Mouse (Mus musculus) monocyte, adult 5-6 weeks (primary cell): ENCODE results near the gene Faf2. TPM values are rescaled to one million over a fixed set of nuclear protein-coding genes. Genes with fewer than 3 reads are reported as not detected.
"Not testable (repeated sequence)": the region's sequence is repeated elsewhere in the genome, so short reads cannot be mapped to it uniquely, and the experiment has no call there.

Source experiments
- ATAC-seq: fragments of 153-309, 156-312 bp; replicated peaks from 2 replicates; pipeline ENCODE4 v1.8.0; 2017; ENCODE audit warnings: mild to moderate bottlenecking; ENCODE audit not compliant: low TSS enrichment, insufficient number of reproducible peaks, severe bottlenecking, poor library complexity, low FRiP score
- total RNA-seq: library from RNA; stranded (forward); fragments of 200-1000, 200-491, 200-594 nt; gene quantifications from 3 replicates; pipeline ENCODE4 v1.2.3, GENCODE M21; 2017

Faf2 gene
- total RNA-seq, 1 experiment from 2014 or later, result 38.3 TPM

DNA sequence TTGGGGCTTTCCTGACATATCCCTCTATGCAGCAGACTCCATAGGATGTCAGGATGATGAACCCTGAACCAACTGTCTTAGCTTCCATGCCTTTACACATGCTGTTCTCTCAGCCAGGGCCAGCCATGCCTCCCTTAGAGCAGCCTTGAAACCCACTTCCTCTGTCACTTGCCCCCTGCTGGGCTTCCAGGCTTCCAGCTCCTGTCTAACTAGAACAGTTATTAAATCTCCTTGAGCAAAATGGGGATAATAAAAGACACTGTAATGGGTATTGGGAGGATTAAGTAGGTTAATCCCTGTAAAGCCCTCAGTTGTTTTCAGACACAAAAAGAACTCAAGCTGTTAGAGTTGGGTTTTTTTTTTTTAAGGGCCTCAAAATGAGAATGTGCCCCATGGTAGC lies 18.1 kb upstream of the Faf2 start:
- no peak for ATAC-seq

- ATAC-seq, result no peak
These were observed 17.4 kb upstream of the Faf2 start for GRCm38 (mm10) chr13:54604221-54604620.

DNA sequence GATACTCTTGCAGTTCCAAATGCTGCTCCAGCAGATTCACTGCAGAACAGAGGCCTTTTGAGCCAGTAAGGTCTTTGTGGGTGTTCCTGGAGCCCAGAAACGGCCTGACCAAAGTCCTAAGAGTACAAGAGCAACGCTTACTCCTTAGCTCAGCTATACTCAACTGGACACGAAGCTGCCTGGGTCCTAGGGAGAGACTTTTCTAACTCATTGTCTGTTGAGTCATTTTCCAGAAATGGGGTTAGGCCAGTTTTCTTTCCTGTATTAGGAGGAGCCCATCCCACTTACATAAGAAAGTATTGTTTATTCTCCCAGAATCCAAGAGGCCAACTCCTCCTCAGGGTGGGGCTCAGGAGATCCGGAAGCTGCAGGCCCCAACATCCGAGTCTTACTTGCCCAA lies 16.2 kb upstream of the Faf2 start:
- ATAC-seq, result no peak

GRCm38 (mm10) chr13:54607204-54607603 lies 14.4 kb upstream of the Faf2 start:
- no peak for ATAC-seq

DNA sequence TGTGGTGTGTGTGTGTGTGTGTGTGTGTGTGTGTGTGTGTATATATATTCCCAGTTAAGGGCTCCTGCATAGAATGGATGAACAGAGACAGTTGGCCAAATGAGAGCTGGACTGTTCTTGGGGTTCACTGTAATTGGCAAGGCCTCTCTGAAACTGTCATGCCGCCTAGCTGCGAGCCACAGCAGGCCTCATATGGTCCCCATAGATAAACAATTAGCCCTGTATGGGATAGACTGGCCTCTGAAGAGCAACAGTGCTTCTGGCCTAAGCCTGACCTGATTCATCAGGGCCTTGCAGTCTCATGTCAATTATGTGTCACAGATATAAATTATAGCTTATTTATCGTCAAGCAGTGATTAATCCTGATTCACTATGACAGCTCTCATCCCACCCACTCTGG lies 13.6 kb upstream of the Faf2 start:
- no peak for ATAC-seq

DNA sequence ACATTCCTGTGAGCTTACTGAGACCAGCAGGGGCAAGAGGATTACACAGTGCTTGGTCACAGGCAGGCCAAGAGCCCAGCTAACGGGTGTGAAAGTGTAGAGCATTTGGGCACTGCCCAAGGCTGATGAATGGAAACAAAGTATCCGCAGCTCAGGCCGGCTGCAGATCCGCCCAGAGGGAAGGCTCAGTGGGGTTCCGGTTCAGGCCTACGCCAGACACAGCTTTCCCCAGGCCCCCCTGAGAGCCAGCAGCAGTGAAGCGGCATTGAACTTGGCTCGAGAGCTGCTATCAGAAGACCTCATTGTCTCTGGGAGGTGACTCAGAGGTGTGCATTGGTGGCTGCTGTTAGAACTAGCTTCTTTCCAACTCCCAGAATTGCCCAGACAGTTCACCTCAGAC lies 12.9 kb upstream of the Faf2 start:
- no peak for ATAC-seq

- no peak for ATAC-seq
These were observed 12.3 kb upstream of the Faf2 start for GRCm38 (mm10) chr13:54609301-54609700.

- ATAC-seq, result no peak
These were observed 11.0 kb upstream of the Faf2 start for GRCm38 (mm10) chr13:54610613-54610971.

DNA sequence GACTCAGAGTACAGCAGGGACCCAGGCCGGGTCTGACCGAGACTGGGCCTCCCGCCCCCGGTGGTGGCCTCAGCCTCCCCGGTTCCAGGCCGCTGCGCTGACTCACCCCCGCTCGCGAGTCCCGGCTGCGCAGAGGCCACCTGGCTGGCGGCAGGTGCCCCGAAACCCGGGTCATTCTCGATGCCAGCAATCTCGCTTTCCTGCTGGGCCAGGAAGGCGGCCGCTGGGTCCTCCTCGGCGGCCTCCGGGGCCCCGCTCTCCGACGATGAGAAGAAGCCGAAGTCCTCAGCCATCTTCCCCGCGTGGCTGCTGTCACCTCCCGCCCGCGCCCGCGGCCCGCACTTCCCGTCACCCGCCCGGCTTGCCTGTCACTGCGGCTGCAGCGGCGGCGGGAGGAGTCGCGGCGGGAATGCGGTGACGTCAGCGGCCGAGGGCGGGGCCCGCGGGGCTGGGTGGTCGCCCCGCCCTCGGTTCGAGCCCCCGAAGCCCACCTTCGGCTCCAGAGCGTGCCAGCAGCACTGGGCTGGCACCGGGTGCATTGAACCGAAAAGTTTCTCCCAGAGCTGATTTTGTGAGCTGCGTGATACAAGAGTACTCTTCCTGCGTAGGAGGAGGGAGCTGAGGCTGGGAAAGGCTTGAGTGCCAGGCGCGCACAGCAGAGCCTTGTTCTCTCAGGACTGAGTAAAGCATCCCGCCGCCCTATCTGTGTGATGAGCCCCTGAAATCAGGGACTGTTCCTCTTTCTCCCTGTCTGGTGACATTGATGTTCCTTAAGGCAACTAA lies 10.4 kb upstream of the Faf2 start, which contains the start of gene Cltb:
Gene Cltb, minus strand, starts transcription at position 373 of the 783 bp plus-strand sequence.
- peak; percentile 52; the same call in 1 of the 2 replicates for ATAC-seq

- ATAC-seq, result not testable (repeated sequence)
These were observed 8.4 kb upstream of the Faf2 start for GRCm38 (mm10) chr13:54613141-54613540.

GRCm38 (mm10) chr13:54616307-54616706 lies 5.3 kb upstream of the Faf2 start:
- no peak for ATAC-seq

- ATAC-seq, result no peak
These were observed 4.6 kb upstream of the Faf2 start for GRCm38 (mm10) chr13:54616998-54617397.

GRCm38 (mm10) chr13:54621960-54622521 lies 457 bp downstream of the Faf2 start:
- ATAC-seq, result peak; percentile 16; the same call in 1 of the 2 replicates

DNA sequence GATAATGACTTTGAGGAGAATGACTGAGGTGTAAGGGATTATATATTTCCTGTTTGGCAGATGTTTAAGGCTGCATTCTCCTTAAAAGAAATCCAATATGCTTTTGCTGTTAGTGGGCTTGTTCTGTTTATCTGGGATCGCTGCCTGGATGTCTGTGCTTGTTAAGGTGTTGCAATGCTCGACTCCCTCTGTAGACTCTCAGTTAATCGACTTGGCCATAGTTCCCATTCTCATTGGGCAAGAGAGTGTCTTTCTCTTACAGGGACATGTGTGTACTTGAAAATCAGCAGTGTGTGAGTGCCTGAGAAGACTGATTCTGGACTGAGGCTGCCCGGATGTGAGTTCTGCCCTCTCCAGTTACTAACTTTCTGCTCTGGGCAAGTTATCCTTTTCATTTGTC lies 7.5 kb downstream of the Faf2 start:
- no peak for ATAC-seq

DNA sequence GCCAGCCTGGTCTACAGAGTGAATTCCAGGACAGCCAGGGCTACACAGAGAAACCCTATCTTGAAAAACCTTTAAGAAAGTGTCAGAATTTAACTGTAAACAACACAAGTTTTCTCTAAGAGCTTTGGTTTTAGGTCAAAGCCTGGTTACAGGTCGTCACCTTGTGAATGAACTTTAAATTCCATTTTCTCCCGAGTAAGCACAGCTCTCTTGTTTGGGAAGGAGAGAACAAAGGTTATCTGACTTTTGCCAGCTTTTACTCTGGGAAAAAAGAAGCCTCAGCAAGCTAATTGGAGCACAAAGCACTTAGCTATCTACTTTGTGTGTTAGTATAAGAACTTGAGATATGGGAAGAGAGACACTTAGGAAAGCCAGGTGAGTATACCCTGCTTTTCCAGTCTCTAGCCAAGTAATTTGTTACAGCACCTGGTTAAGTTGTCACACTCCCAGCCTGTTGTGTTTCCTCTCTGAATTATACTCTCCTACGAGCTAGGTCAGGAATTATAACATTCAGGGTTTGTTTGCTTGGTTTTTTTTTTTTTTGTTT lies 11.2 kb downstream of the Faf2 start:
- no peak for ATAC-seq

- ATAC-seq, result no peak
These were observed 13.4 kb downstream of the Faf2 start for GRCm38 (mm10) chr13:54635011-54635410.

DNA sequence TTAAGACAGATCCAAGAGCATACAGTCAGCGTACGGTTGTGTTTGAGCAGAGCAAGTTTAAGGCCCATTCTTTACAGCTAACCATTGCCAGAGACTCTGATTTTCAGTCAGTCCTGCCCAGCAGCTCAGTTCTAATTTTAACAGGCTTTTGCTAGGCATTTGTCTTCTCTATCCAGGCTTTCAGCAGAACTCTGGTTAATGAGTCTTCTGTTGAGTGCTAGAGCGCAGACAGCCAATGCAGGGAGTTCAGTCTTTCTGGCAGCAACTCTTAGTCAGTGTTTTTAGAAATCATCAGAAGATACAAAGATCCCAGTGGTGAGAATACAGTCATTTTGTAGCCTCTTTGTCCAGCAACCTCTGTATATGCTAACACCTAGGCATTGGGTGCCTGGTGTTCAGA lies 28.9 kb downstream of the Faf2 start:
- no peak for ATAC-seq

GRCm38 (mm10) chr13:54660877-54661276 lies 39.3 kb downstream of the Faf2 start:
- ATAC-seq, result no peak

- no peak for ATAC-seq
These were observed 39.8 kb downstream of the Faf2 start for GRCm38 (mm10) chr13:54661358-54661757.

DNA sequence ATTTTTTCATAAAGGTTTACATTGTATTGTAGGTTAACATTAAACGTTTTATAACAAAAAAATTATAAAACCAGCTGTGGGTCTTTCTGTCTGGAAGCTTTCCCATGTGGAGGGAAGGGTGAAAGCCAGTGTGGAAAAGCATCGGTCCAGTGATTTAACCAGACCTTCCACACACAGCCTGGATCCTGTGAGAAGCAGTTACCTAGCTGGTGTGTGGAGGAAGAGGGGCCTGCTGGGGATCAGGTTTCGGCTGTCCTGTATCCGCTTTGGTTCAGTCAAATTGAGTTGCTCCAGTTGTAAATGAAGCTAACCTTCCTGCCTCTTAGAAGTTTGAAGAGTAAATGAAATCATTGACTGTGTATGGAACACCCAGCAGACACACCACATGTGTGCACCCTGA lies 42.4 kb downstream of the Faf2 start:
- ATAC-seq, result no peak
